Mouse (Mus musculus): ENCODE measurements at regions not wholly inside any gene's neighbourhood (a gene's known extent, or its start where the extent isn't known, plus 50 kb on each side); places are given as distances from the start of the nearest gene placed in this dataset.

- Histone ChIP-seq H3K4me1 (ENCODE audit: control insufficient read depth in 1 of 2, insufficient read depth in 2 of 2) (no peaks in the 10 kb centered on the region), H3K27me3 (replicated peaks) (no peaks in the 10 kb centered on the region), H3K79me2 (replicated peaks; ENCODE audit: control insufficient read depth, extremely low read depth, insufficient read depth, poor library complexity, severe bottlenecking) (no peaks in the 10 kb centered on the region), H3K36me3 (replicated peaks in 1 of 2; ENCODE audit: control insufficient read depth in 1 of 2, insufficient read depth in 1 of 2, low read length in 1 of 2) (no peaks in the 10 kb centered on the region), H3K27ac (ENCODE audit: insufficient read depth, low read depth) (no peak overlapping the region), H3K9me3 (replicated peaks; ENCODE audit: low read length) (no peaks in the 10 kb centered on the region), H3K9ac (ENCODE audit: insufficient read depth, low read depth) (no peak overlapping the region), H3K4me2 (ENCODE audit: insufficient read depth, low read depth, poor library complexity, severe bottlenecking) (no peak overlapping the region), H3K4me3 (replicated peaks in 1 of 3; ENCODE audit: low read depth in 2 of 3, low read length in 2 of 3, poor library complexity in 1 of 3) (no peak overlapping the region)
- DNase-seq (ENCODE audit: extremely low read depth) = no peak
- in situ Hi-C loops (cut with MboI; ENCODE audit: low pct_ligation_motif_present, low pct_unique_long_range_greater_than_20kb, low sequenced_read_pairs) = no loop called here
- TF ChIP-seq NRF1 (IDR thresholded peaks at IDR 0.05; ENCODE audit: low read depth, low read length) (no peak), ZC3H11A (IDR thresholded peaks at IDR 0.05; ENCODE audit: low read depth, low read length) (no peak), RAD21 (IDR thresholded peaks at IDR 0.05; ENCODE audit: low read depth, low read length) (no peak), ZMIZ1 (IDR thresholded peaks at IDR 0.05; ENCODE audit: low read depth, low read length) (no peak), USF1 (IDR thresholded peaks at IDR 0.05; ENCODE audit: low read depth, low read length) (no peak), MYC (IDR thresholded peaks at IDR 0.05; ENCODE audit: low read depth, low read length) (no peak)
- dilution Hi-C loops (cut with MboI; ENCODE audit: extremely low pct_ligation_motif_present, extremely low pct_unique_long_range_greater_than_20kb, low sequenced_read_pairs) = no loop called here
These were observed 147.6 kb upstream of the Adamts3 start for GRCm38 (mm10) chr5:90030737-90031136.

- Histone ChIP-seq H3K79me2 (replicated peaks; ENCODE audit: control insufficient read depth, extremely low read depth, insufficient read depth, poor library complexity, severe bottlenecking) (no peaks in the 10 kb centered on the region), H3K9me3 (replicated peaks; ENCODE audit: low read length) (no peaks in the 10 kb centered on the region), H3K9ac (ENCODE audit: insufficient read depth, low read depth) (no peak overlapping the region), H3K4me1 (ENCODE audit: control insufficient read depth in 1 of 2, insufficient read depth in 2 of 2) (no peaks in the 10 kb centered on the region), H3K27ac (ENCODE audit: insufficient read depth, low read depth) (no peak overlapping the region), H3K27me3 (replicated peaks) (no peaks in the 10 kb centered on the region), H3K4me3 (replicated peaks in 1 of 3; ENCODE audit: low read depth in 2 of 3, low read length in 2 of 3, poor library complexity in 1 of 3) (no peak overlapping the region), H3K36me3 (replicated peaks in 1 of 2; ENCODE audit: control insufficient read depth in 1 of 2, insufficient read depth in 1 of 2, low read length in 1 of 2) (no peaks in the 10 kb centered on the region), H3K4me2 (ENCODE audit: insufficient read depth, low read depth, poor library complexity, severe bottlenecking) (no peak overlapping the region)
- in situ Hi-C loops (cut with MboI; ENCODE audit: low pct_ligation_motif_present, low pct_unique_long_range_greater_than_20kb, low sequenced_read_pairs) = no loop called here
- dilution Hi-C loops (cut with MboI; ENCODE audit: extremely low pct_ligation_motif_present, extremely low pct_unique_long_range_greater_than_20kb, low sequenced_read_pairs) = no loop called here
- DNase-seq (ENCODE audit: extremely low read depth) = no peak
- TF ChIP-seq PAX5 (IDR thresholded peaks at IDR 0.05; ENCODE audit: low read length) (no peak), MAZ (IDR thresholded peaks at IDR 0.05; ENCODE audit: low read depth, low read length) (no peak), ZC3H11A (IDR thresholded peaks at IDR 0.05; ENCODE audit: low read depth, low read length) (no peak), CHD2 (IDR thresholded peaks at IDR 0.05; ENCODE audit: low read length) (no peak), MXI1 (IDR thresholded peaks at IDR 0.05; ENCODE audit: low read depth, low read length) (no peak), E2F4 (IDR thresholded peaks at IDR 0.05; ENCODE audit: insufficient replicate concordance, low read depth, low read length) (no peak), RAD21 (IDR thresholded peaks at IDR 0.05; ENCODE audit: low read depth, low read length) (no peak), MYC (IDR thresholded peaks at IDR 0.05; ENCODE audit: low read depth, low read length) (no peak), USF2 (conservative IDR thresholded peaks at IDR 0.05; ENCODE audit: low read depth, low read length) (no peak)
These were observed 146.6 kb upstream of the Adamts3 start for GRCm38 (mm10) chr5:90029751-90030150.

All from CH12.LX (cell line).